Mouse (Mus musculus) stomach, postnatal 0 days (tissue): ENCODE results near the gene Vps53.

Experiments
- CTCF ChIP-seq: IDR thresholded peaks from 2 replicates; pipeline ENCODE4 v1.5.1; 2016; ENCODE audit warnings: antibody characterized with exemption, low read depth, mild to moderate bottlenecking, moderate library complexity
- EP300 ChIP-seq: optimal IDR thresholded peaks from 2 replicates; pipeline ENCODE3; 2016; ENCODE audit warnings: antibody characterized with exemption

- peak; percentile 88 for TF ChIP-seq CTCF
- no peak for TF ChIP-seq EP300
Measured at GRCm38 (mm10) chr11:76167079-76167765, 12.2 kb downstream of the Vps53 start.
